Mouse (Mus musculus): ENCODE results near the gene Tmem135. TPM values are rescaled to one million over a fixed set of nuclear protein-coding genes. Genes with fewer than 3 reads are reported as not detected.

The Tmem135 gene
- polyA plus RNA-seq, 1 experiment from 2014 or later: 29.1 TPM

GRCm38 (mm10) chr7:89427101-89427500, 23.1 kb upstream of the Tmem135 start:
- no peak overlapping the region for H3K9ac ChIP-seq
- 57% methylated on average over 5 of the region's 5 CpGs for WGBS
- no peaks in the 10 kb centered on the region for H3K4me1 ChIP-seq (replicated peaks)
- no peak for ATAC-seq (ENCODE audit: low FRiP score, low read depth)
- H3K9me3 ChIP-seq: no peaks in the 10 kb centered on the region
- H3K27ac ChIP-seq (replicated peaks): no peak overlapping the region
- H3K27me3 ChIP-seq: no peaks in the 10 kb centered on the region
- no peak overlapping the region for H3K4me2 ChIP-seq
- no peak overlapping the region for H3K4me3 ChIP-seq
- H3K36me3 ChIP-seq: no peaks in the 10 kb centered on the region

- H3K4me2 ChIP-seq: no peak overlapping the region
- no peaks in the 10 kb centered on the region for H3K9me3 ChIP-seq
- WGBS: 68% methylated on average over 11 of the region's 11 CpGs
- no peak overlapping the region for H3K27ac ChIP-seq (replicated peaks)
- H3K27me3 ChIP-seq: no peaks in the 10 kb centered on the region
- no peak for ATAC-seq (ENCODE audit: low FRiP score, low read depth)
- H3K4me3 ChIP-seq: no peak overlapping the region
- H3K9ac ChIP-seq: no peak overlapping the region
- H3K4me1 ChIP-seq (replicated peaks): no peaks in the 10 kb centered on the region
- no peaks in the 10 kb centered on the region for H3K36me3 ChIP-seq
Measured at GRCm38 (mm10) chr7:89425803-89426725, 22.0 kb upstream of the Tmem135 start.

GRCm38 (mm10) chr7:89424659-89425058, 20.6 kb upstream of the Tmem135 start:
- H3K4me2 ChIP-seq: no peak overlapping the region
- H3K36me3 ChIP-seq: no peaks in the 10 kb centered on the region
- no peak for ATAC-seq (ENCODE audit: low FRiP score, low read depth)
- H3K9ac ChIP-seq: no peak overlapping the region
- H3K4me1 ChIP-seq (replicated peaks): no peaks in the 10 kb centered on the region
- WGBS: 84% methylated on average over 5 of the region's 5 CpGs
- H3K27ac ChIP-seq (replicated peaks): no peak overlapping the region
- no peak overlapping the region for H3K4me3 ChIP-seq
- no peaks in the 10 kb centered on the region for H3K27me3 ChIP-seq
- H3K9me3 ChIP-seq: no peaks in the 10 kb centered on the region

- ATAC-seq (ENCODE audit: low FRiP score, low read depth): no peak
- Histone ChIP-seq H3K4me1 (replicated peaks) (no peaks in the 10 kb centered on the region), H3K4me2 (no peak overlapping the region), H3K36me3 (no peaks in the 10 kb centered on the region), H3K4me3 (no peak overlapping the region), H3K9me3 (no peaks in the 10 kb centered on the region), H3K9ac (no peak overlapping the region), H3K27me3 (no peaks in the 10 kb centered on the region), H3K27ac (replicated peaks) (no peak overlapping the region)
- 54% methylated on average over 8 of the region's 8 CpGs for WGBS
Measured at GRCm38 (mm10) chr7:89423688-89424255, 19.8 kb upstream of the Tmem135 start.

DNA sequence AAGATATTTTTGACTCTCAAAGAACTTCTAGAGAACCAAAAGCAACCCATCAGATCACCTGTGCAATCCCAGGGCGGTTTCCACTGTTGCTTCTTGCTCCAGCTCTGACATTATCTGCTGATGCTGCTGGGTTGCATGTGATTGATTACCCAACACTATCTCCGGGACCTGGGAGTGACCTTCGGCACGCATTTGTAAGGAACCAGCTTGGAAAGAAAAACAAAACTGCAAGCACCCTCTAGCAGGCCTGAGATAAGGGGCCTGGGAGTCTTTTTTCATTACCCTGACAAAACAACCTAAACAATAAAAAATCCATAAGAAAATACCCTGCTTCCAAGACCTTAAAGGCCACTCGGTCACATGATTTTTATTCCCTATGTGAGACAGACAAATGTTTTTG, 19.2 kb upstream of the Tmem135 start:
- no peak overlapping the region for H3K4me3 ChIP-seq
- H3K36me3 ChIP-seq: no peaks in the 10 kb centered on the region
- no peak overlapping the region for H3K9ac ChIP-seq
- no peaks in the 10 kb centered on the region for H3K27me3 ChIP-seq
- H3K9me3 ChIP-seq: no peaks in the 10 kb centered on the region
- no peak overlapping the region for H3K27ac ChIP-seq (replicated peaks)
- no peaks in the 10 kb centered on the region for H3K4me1 ChIP-seq (replicated peaks)
- no peak for ATAC-seq (ENCODE audit: low FRiP score, low read depth)
- WGBS: 14% methylated on average over 5 of the region's 5 CpGs
- H3K4me2 ChIP-seq: no peak overlapping the region

GRCm38 (mm10) chr7:89422650-89423049, 18.6 kb upstream of the Tmem135 start:
- 37% methylated on average over 8 of the region's 8 CpGs for WGBS

GRCm38 (mm10) chr7:89421294-89421693, 17.3 kb upstream of the Tmem135 start:
- Histone ChIP-seq H3K9me3 (no peaks in the 10 kb centered on the region), H3K4me2 (no peak overlapping the region), H3K27me3 (no peaks in the 10 kb centered on the region), H3K4me3 (no peak overlapping the region), H3K27ac (replicated peaks) (no peak overlapping the region), H3K9ac (no peak overlapping the region), H3K36me3 (no peaks in the 10 kb centered on the region), H3K4me1 (replicated peaks) (no peaks in the 10 kb centered on the region)
- ATAC-seq (ENCODE audit: low FRiP score, low read depth): no peak
- WGBS: 96% methylated on average over 5 of the region's 5 CpGs

More at GRCm38 (mm10) chr7:89422650-89423049, 18.6 kb upstream of the Tmem135 start:
- H3K27ac ChIP-seq (replicated peaks): no peak overlapping the region
- no peak overlapping the region for H3K4me2 ChIP-seq
- H3K4me1 ChIP-seq (replicated peaks): no peaks in the 10 kb centered on the region
- no peak overlapping the region for H3K4me3 ChIP-seq
- no peaks in the 10 kb centered on the region for H3K9me3 ChIP-seq
- H3K27me3 ChIP-seq: no peaks in the 10 kb centered on the region
- no peak overlapping the region for H3K9ac ChIP-seq
- no peak for ATAC-seq (ENCODE audit: low FRiP score, low read depth)
- H3K36me3 ChIP-seq: no peaks in the 10 kb centered on the region

- H3K4me2 ChIP-seq: no peak overlapping the region
- H3K4me3 ChIP-seq: no peak overlapping the region
- no peaks in the 10 kb centered on the region for H3K9me3 ChIP-seq
- H3K4me1 ChIP-seq (replicated peaks): no peaks in the 10 kb centered on the region
- no peak overlapping the region for H3K27ac ChIP-seq (replicated peaks)
- 54% methylated on average over 3 of the region's 3 CpGs for WGBS
- H3K36me3 ChIP-seq: no peaks in the 10 kb centered on the region
- no peaks in the 10 kb centered on the region for H3K27me3 ChIP-seq
- no peak overlapping the region for H3K9ac ChIP-seq
- no peak; the same call in 1 of the 2 replicates for ATAC-seq (ENCODE audit: low FRiP score, low read depth)
Measured at GRCm38 (mm10) chr7:89418917-89419679, 15.1 kb upstream of the Tmem135 start.

DNA sequence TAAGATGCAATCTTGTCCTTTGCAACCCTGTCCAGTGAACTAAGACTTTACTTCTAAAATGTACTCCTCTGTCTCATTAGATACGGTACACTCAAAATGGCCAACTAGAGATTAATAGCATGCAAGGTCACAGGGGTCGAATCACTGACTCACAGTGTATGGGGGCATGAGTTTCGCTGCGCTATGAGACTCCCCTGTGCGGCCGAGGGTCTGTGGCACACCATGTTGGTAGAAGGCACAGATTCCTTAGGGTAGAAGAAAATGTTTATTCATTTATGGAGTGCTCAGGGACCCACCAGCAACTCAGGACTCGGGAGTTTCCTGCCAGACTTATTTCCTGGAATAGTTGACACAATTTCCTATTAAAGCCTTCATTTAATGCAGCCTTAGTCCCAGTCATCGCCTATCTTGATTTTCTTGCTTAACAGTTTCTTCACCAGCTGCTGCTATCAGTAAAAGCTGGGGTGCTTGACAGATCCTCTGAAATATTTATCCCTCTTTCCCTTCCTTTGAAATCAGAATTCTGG, 14.2 kb upstream of the Tmem135 start:
- no peak for ATAC-seq (ENCODE audit: low FRiP score, low read depth)
- H3K4me3 ChIP-seq: no peak overlapping the region
- H3K36me3 ChIP-seq: no peaks in the 10 kb centered on the region
- no peaks in the 10 kb centered on the region for H3K9me3 ChIP-seq
- no peak overlapping the region for H3K27ac ChIP-seq (replicated peaks)
- H3K27me3 ChIP-seq: no peaks in the 10 kb centered on the region
- no peaks in the 10 kb centered on the region for H3K4me1 ChIP-seq (replicated peaks)
- no peak overlapping the region for H3K4me2 ChIP-seq
- H3K9ac ChIP-seq: no peak overlapping the region
- 68% methylated on average over 8 of the region's 8 CpGs for WGBS

GRCm38 (mm10) chr7:89417707-89418106, 13.7 kb upstream of the Tmem135 start:
- Histone ChIP-seq H3K27ac (replicated peaks) (no peak overlapping the region), H3K4me1 (replicated peaks) (no peaks in the 10 kb centered on the region), H3K9ac (no peak overlapping the region), H3K36me3 (no peaks in the 10 kb centered on the region), H3K4me2 (no peak overlapping the region), H3K9me3 (no peaks in the 10 kb centered on the region), H3K27me3 (no peaks in the 10 kb centered on the region), H3K4me3 (no peak overlapping the region)
- WGBS: 68% methylated on average over 2 of the region's 2 CpGs
- ATAC-seq (ENCODE audit: low FRiP score, low read depth): no peak

- Histone ChIP-seq H3K9ac (no peak overlapping the region), H3K4me3 (no peak overlapping the region), H3K27me3 (no peaks in the 10 kb centered on the region), H3K4me1 (replicated peaks) (no peaks in the 10 kb centered on the region), H3K36me3 (no peaks in the 10 kb centered on the region), H3K27ac (replicated peaks) (no peak overlapping the region), H3K4me2 (no peak overlapping the region), H3K9me3 (no peaks in the 10 kb centered on the region)
- ATAC-seq (ENCODE audit: low FRiP score, low read depth): no peak
- WGBS: 90% methylated on average over 4 of the region's 4 CpGs
Measured at GRCm38 (mm10) chr7:89416027-89416426, 12.0 kb upstream of the Tmem135 start.

GRCm38 (mm10) chr7:89412094-89412493, 8.1 kb upstream of the Tmem135 start:
- Histone ChIP-seq H3K27me3 (no peaks in the 10 kb centered on the region), H3K4me2 (no peak overlapping the region), H3K9me3 (no peaks in the 10 kb centered on the region), H3K27ac (replicated peaks) (no peak overlapping the region), H3K9ac (no peak overlapping the region), H3K36me3 (no peaks in the 10 kb centered on the region), H3K4me1 (replicated peaks) (no peaks in the 10 kb centered on the region), H3K4me3 (no peak overlapping the region)
- ATAC-seq (ENCODE audit: low FRiP score, low read depth): no peak
- WGBS: 83% methylated on average over 7 of the region's 7 CpGs
